Mouse (Mus musculus): ENCODE data around the gene Dusp18.

The Dusp18 gene

GRCm38 (mm10) chr11:3894406-3895281, at the start of gene Dusp18, which contains the start of gene 4921536K21Rik:
Gene Dusp18 (plus strand): TSS chr11:3895240.
Gene 4921536K21Rik (minus strand): TSS chr11:3895098.
- 8% methylated on average over 46 of the region's 46 CpGs for WGBS

- WGBS, result 55% methylated on average over 2 of the region's 2 CpGs
These were observed 48.7 kb upstream of the Dusp18 start for GRCm38 (mm10) chr11:3846351-3846750.

- WGBS, result 73% methylated on average over 15 of the region's 15 CpGs
These were observed 45.3 kb upstream of the Dusp18 start for GRCm38 (mm10) chr11:3849469-3850314.

GRCm38 (mm10) chr11:3850315-3850614, 44.8 kb upstream of the Dusp18 start:
- WGBS, result 51% methylated on average over 2 of the region's 2 CpGs

GRCm38 (mm10) chr11:3850746-3851277, 44.2 kb upstream of the Dusp18 start:
- 61% methylated on average over 5 of the region's 5 CpGs for WGBS

- whole genome bisulfite sequencing, result 55% methylated on average over 4 of the region's 4 CpGs
These were observed 43.2 kb upstream of the Dusp18 start for GRCm38 (mm10) chr11:3851872-3852271.

- 84% methylated on average over 10 of the region's 10 CpGs for WGBS
These were observed 42.0 kb upstream of the Dusp18 start for GRCm38 (mm10) chr11:3853031-3853430.

- 35% methylated on average over 5 of the region's 5 CpGs for WGBS
These were observed 41.5 kb upstream of the Dusp18 start for GRCm38 (mm10) chr11:3853481-3854034.

GRCm38 (mm10) chr11:3854156-3854555, 40.9 kb upstream of the Dusp18 start:
- 79% methylated on average over 3 of the region's 3 CpGs for WGBS

- WGBS, result 45% methylated on average over 5 of the region's 5 CpGs
These were observed 39.2 kb upstream of the Dusp18 start for GRCm38 (mm10) chr11:3855846-3856245.

- 83% methylated on average over 5 of the region's 5 CpGs for WGBS
These were observed 37.1 kb upstream of the Dusp18 start for GRCm38 (mm10) chr11:3857902-3858301.

- WGBS, result 68% methylated on average over 4 of the region's 4 CpGs
These were observed 35.3 kb upstream of the Dusp18 start for GRCm38 (mm10) chr11:3859778-3860177.

- 78% methylated on average over 4 of the region's 4 CpGs for WGBS
These were observed 34.7 kb upstream of the Dusp18 start for GRCm38 (mm10) chr11:3860361-3860760.

- WGBS, result 62% methylated on average over 19 of the region's 19 CpGs
These were observed 32.2 kb upstream of the Dusp18 start for GRCm38 (mm10) chr11:3862661-3863453.

GRCm38 (mm10) chr11:3863454-3864112, 31.5 kb upstream of the Dusp18 start, which contains the start of gene Osbp2:
Gene Osbp2 (minus strand): TSS chr11:3863903.
- WGBS, result 2% methylated on average over 58 of the region's 58 CpGs

GRCm38 (mm10) chr11:3864343-3864742, 30.7 kb upstream of the Dusp18 start:
- 36% methylated on average over 6 of the region's 6 CpGs for WGBS

- WGBS, result 63% methylated on average over 6 of the region's 6 CpGs
These were observed 18.6 kb upstream of the Dusp18 start for GRCm38 (mm10) chr11:3876419-3876818.

- WGBS, result 82% methylated on average over 7 of the region's 7 CpGs
These were observed 16.4 kb upstream of the Dusp18 start for GRCm38 (mm10) chr11:3878660-3879059.

- 34% methylated on average over 2 of the region's 2 CpGs for WGBS
These were observed 15.2 kb upstream of the Dusp18 start for GRCm38 (mm10) chr11:3879836-3880235.

GRCm38 (mm10) chr11:3883711-3884110, 11.3 kb upstream of the Dusp18 start:
- 93% methylated on average over 3 of the region's 3 CpGs for WGBS

GRCm38 (mm10) chr11:3887331-3887730, 7.7 kb upstream of the Dusp18 start:
- WGBS, result 73% methylated on average over 5 of the region's 5 CpGs
